Mouse (Mus musculus): ENCODE results near the gene Spata33. TPM values are rescaled to one million over a fixed set of nuclear protein-coding genes. Genes with fewer than 3 reads are reported as not detected.
"Not testable (repeated sequence)": the region's sequence is repeated elsewhere in the genome, so short reads cannot be mapped to it uniquely, and the experiment has no call there.

The Spata33 gene
- polyA plus RNA-seq, 1 experiment from 2014 or later: 3.1 TPM

- ATAC-seq (replicated peaks; ENCODE audit: low FRiP score, low TSS enrichment, low read depth) (no peak), DNase-seq (ENCODE audit: low spot score) (no peak)
- Histone ChIP-seq H3K36me3 (ENCODE audit: control insufficient read depth, insufficient read depth, low read length) (peaks cover 58% of the 10 kb centered on the region), H3K27ac (ENCODE audit: low read depth) (no peak overlapping the region), H3K27me3 (replicated peaks; ENCODE audit: control insufficient read depth, insufficient read depth, low read length) (no peaks in the 10 kb centered on the region), H3K4me2 (ENCODE audit: low read length) (no peak overlapping the region), H3K9me3 (ENCODE audit: control insufficient read depth, low read length) (no peaks in the 10 kb centered on the region), H3K9ac (ENCODE audit: low read length) (no peak overlapping the region), H3K4me3 (ENCODE audit: low read depth, low read length) (no peak overlapping the region), H3K4me1 (replicated peaks; ENCODE audit: control insufficient read depth, insufficient read depth, low read length) (peaks cover 21% of the 10 kb centered on the region)
- 94% methylated on average over 5 of the region's 5 CpGs for WGBS
Measured at GRCm38 (mm10) chr8:123250940-123251339, 38.3 kb downstream of the Spata33 start.

DNA sequence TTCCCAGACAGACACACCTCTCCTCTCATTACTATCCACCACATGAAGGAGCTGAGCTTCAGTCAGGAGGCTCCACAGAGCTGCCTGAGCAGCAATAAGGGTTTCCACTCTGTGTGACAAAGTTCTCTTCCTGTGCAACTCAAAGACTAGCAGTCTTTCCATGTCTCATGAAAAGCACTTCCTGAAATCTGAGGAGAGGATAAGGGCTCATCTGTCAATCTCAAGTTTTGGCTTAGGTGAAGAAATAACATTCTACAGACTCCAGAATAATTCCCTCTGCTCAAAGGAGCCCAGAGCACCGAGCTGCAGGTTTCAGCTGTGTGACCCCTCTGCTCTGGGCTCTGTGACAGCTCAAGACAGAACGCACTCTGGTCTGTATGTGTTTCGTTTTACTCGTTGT, 40.3 kb downstream of the Spata33 start:
- no peaks in the 10 kb centered on the region for H3K27me3 ChIP-seq (replicated peaks; ENCODE audit: control insufficient read depth, insufficient read depth, low read length)
- ATAC-seq (replicated peaks; ENCODE audit: low FRiP score, low TSS enrichment, low read depth): no peak
- H3K4me2 ChIP-seq (ENCODE audit: low read length): peak overlapping the region; percentile 57
- no peaks in the 10 kb centered on the region for H3K9me3 ChIP-seq (ENCODE audit: control insufficient read depth, low read length)
- H3K27ac ChIP-seq (ENCODE audit: low read depth): no peak overlapping the region
- H3K9ac ChIP-seq (ENCODE audit: low read length): peak overlapping the region; percentile 82; the same call in 1 of the 2 replicates
- peaks cover 56% of the 10 kb centered on the region for H3K36me3 ChIP-seq (ENCODE audit: control insufficient read depth, insufficient read depth, low read length)
- peak overlapping the region; percentile 98 for H3K4me3 ChIP-seq (ENCODE audit: low read depth, low read length)
- 53% methylated on average over 4 of the region's 4 CpGs for WGBS
- DNase-seq (ENCODE audit: low spot score): no peak
- peaks cover 21% of the 10 kb centered on the region for H3K4me1 ChIP-seq (replicated peaks; ENCODE audit: control insufficient read depth, insufficient read depth, low read length)

GRCm38 (mm10) chr8:123253451-123254098, 40.9 kb downstream of the Spata33 start:
- peak overlapping the region; percentile 71 for H3K27ac ChIP-seq (ENCODE audit: low read depth)
- DNase-seq (ENCODE audit: low spot score) (no peak), ATAC-seq (replicated peaks; ENCODE audit: low FRiP score, low TSS enrichment, low read depth) (peak; percentile 33)
- H3K9me3 ChIP-seq (ENCODE audit: control insufficient read depth, low read length): no peaks in the 10 kb centered on the region
- H3K4me2 ChIP-seq (ENCODE audit: low read length): peak overlapping the region; percentile 57
- peaks cover 21% of the 10 kb centered on the region for H3K4me1 ChIP-seq (replicated peaks; ENCODE audit: control insufficient read depth, insufficient read depth, low read length)
- 1% methylated on average over 38 of the region's 40 CpGs for WGBS
- H3K27me3 ChIP-seq (replicated peaks; ENCODE audit: control insufficient read depth, insufficient read depth, low read length): no peaks in the 10 kb centered on the region
- peak overlapping the region; percentile 82 for H3K9ac ChIP-seq (ENCODE audit: low read length)
- H3K36me3 ChIP-seq (ENCODE audit: control insufficient read depth, insufficient read depth, low read length): peaks cover 56% of the 10 kb centered on the region
- H3K4me3 ChIP-seq (ENCODE audit: low read depth, low read length): peak overlapping the region; percentile 98

- peak; percentile 94 for ATAC-seq (replicated peaks; ENCODE audit: low FRiP score, low TSS enrichment, low read depth)
- H3K4me3 ChIP-seq (ENCODE audit: low read depth, low read length): peak within 1 kb of the TSS; percentile 98
- H3K4me1 ChIP-seq (replicated peaks; ENCODE audit: control insufficient read depth, insufficient read depth, low read length): peaks cover 21% of the 10 kb centered on the region
- no peaks in the 10 kb centered on the region for H3K9me3 ChIP-seq (ENCODE audit: control insufficient read depth, low read length)
- H3K9ac ChIP-seq (ENCODE audit: low read length): peak within 1 kb of the TSS; percentile 82
- H3K27ac ChIP-seq (ENCODE audit: low read depth): peak within 1 kb of the TSS; percentile 71
- H3K4me2 ChIP-seq (ENCODE audit: low read length): peak within 1 kb of the TSS; percentile 95
- peak; percentile 93 for DNase-seq (ENCODE audit: low spot score)
- H3K36me3 ChIP-seq (ENCODE audit: control insufficient read depth, insufficient read depth, low read length): peaks cover 54% of the 10 kb centered on the region
- no peaks in the 10 kb centered on the region for H3K27me3 ChIP-seq (replicated peaks; ENCODE audit: control insufficient read depth, insufficient read depth, low read length)
- WGBS: under 1% methylated on average over 87 of the region's 99 CpGs
Measured at GRCm38 (mm10) chr8:123254099-123254885, 41.7 kb downstream of the Spata33 start, which contains the start of the genes Zfp276 and Vps9d1. TSS of gene Zfp276 (plus strand) at chr8:123254195. TSS of gene Vps9d1 (minus strand) at chr8:123254348.

DNA sequence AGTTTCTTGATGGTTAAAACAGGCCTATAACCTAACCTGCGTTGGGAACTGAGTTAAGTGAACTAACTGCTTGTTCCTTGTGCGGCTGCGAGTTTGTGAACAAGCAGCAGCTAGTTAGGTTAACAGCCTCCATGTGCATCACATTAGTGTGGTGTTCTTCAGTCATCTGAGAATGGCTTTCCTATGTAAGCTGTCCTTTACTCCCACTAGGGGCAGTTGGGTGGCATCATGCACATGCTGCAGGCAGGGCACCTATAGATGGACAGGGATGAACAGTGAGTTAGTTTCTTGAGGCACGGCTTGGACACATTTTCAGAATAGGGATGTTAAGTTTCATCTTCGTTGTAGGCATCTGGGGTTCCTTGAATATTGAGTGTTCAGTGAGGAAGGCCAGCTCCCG, 42.5 kb downstream of the Spata33 start:
- 61% methylated on average over 6 of the region's 6 CpGs for WGBS
- Histone ChIP-seq H3K27me3 (replicated peaks; ENCODE audit: control insufficient read depth, insufficient read depth, low read length) (no peaks in the 10 kb centered on the region), H3K4me1 (replicated peaks; ENCODE audit: control insufficient read depth, insufficient read depth, low read length) (peaks cover 21% of the 10 kb centered on the region), H3K9ac (ENCODE audit: low read length) (peak overlapping the region; percentile 82), H3K27ac (ENCODE audit: low read depth) (no peak overlapping the region), H3K4me2 (ENCODE audit: low read length) (peak overlapping the region; percentile 95), H3K36me3 (ENCODE audit: control insufficient read depth, insufficient read depth, low read length) (peaks cover 54% of the 10 kb centered on the region), H3K4me3 (ENCODE audit: low read depth, low read length) (peak overlapping the region; percentile 98), H3K9me3 (ENCODE audit: control insufficient read depth, low read length) (no peaks in the 10 kb centered on the region)
- DNase-seq (ENCODE audit: low spot score) (no peak), ATAC-seq (replicated peaks; ENCODE audit: low FRiP score, low TSS enrichment, low read depth) (no peak)

DNA sequence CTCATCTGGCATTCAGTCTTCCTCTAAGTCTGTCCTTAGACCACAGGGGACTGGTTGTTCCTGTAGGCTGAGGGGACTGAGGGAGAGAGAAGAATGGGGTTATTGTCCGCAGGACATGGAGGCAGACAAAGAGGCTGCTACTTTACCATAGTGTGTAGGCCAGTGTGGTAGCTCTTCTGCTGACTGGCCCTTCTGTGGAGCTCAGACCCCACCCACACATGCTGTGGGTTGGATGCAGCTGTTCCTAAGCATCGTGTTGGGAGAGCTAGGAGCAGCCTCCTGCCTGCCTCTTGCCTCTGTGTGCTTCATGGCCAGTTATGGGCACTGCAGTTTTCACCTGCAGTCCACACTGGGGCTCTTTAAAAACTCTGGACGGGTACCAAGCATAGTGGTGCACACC, 44.5 kb downstream of the Spata33 start:
- Histone ChIP-seq H3K36me3 (ENCODE audit: control insufficient read depth, insufficient read depth, low read length) (peaks cover 51% of the 10 kb centered on the region), H3K4me3 (ENCODE audit: low read depth, low read length) (no peak overlapping the region), H3K27me3 (replicated peaks; ENCODE audit: control insufficient read depth, insufficient read depth, low read length) (no peaks in the 10 kb centered on the region), H3K9me3 (ENCODE audit: control insufficient read depth, low read length) (no peaks in the 10 kb centered on the region), H3K4me2 (ENCODE audit: low read length) (no peak overlapping the region), H3K27ac (ENCODE audit: low read depth) (no peak overlapping the region), H3K9ac (ENCODE audit: low read length) (no peak overlapping the region), H3K4me1 (replicated peaks; ENCODE audit: control insufficient read depth, insufficient read depth, low read length) (peaks cover 21% of the 10 kb centered on the region)
- DNase-seq (ENCODE audit: low spot score) (no peak), ATAC-seq (replicated peaks; ENCODE audit: low FRiP score, low TSS enrichment, low read depth) (no peak)
- WGBS: 84% methylated on average over 3 of the region's 3 CpGs

DNA sequence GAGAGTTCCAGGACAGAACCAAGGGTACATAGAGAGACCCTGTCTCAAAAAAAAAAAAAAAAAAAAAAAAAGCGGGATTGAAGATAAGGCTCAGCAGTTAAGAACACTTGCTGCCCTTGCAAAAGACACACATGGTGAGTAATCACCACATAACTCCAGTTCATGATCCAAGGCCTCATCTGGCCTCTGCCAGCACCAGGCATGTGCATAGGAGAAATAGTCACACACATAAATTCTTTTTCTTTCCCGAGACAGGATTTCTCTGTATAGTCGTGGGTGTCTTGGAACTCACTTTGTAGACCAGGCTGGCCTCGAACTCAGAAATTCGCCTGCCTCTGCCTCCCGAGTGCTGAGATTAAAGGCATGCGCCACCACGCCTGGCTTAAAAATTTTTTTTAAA, 45.0 kb downstream of the Spata33 start:
- Histone ChIP-seq H3K4me1 (replicated peaks; ENCODE audit: control insufficient read depth, insufficient read depth, low read length) (peaks cover 18% of the 10 kb centered on the region), H3K36me3 (ENCODE audit: control insufficient read depth, insufficient read depth, low read length) (peaks cover 56% of the 10 kb centered on the region)
- not testable (repeated sequence) for DNase-seq (ENCODE audit: low spot score); H3K4me2 ChIP-seq (ENCODE audit: low read length); H3K27ac ChIP-seq (ENCODE audit: low read depth); H3K9ac ChIP-seq (ENCODE audit: low read length); H3K27me3 ChIP-seq (replicated peaks; ENCODE audit: control insufficient read depth, insufficient read depth, low read length); H3K9me3 ChIP-seq (ENCODE audit: control insufficient read depth, low read length); ATAC-seq (replicated peaks; ENCODE audit: low FRiP score, low TSS enrichment, low read depth); H3K4me3 ChIP-seq (ENCODE audit: low read depth, low read length)
- 89% methylated on average over 8 of the region's 8 CpGs for WGBS

DNA sequence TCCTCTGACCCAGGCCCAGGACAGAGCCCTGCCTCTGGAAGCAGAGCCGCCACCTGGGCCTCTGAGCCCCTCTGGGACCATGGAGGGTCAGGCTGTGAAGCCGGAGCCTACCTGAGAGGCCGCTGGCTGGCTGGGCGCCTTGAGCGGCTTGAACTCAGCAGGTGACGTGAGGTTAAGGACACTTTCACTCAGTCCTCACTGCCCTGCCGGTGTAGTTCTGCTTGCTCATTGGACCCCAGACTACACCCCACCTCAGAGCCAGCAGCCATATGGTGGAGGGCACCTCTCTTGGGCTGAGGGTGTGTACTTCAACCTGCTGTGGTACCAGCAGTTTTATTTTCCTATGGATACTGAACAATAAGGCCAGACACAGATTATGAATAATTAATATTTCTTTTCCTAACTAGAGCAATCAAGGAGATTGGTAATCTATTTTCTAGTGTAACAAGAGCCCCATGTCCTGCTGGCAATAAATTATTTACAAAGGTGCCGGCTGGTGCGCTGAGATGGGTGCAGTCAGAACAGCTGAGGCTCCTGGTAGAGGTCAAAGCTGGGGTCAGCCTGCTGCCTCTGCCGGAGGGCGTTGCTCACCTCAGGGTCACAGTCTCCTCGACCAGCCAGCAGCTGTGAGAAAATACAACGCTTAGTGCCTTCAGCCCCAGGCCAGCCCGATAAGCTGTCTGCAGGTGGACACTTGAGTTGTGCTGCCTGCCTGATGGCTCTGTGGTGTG, 55.5 kb downstream of the Spata33 start:
- Histone ChIP-seq H3K9ac (ENCODE audit: low read length) (no peak overlapping the region), H3K4me2 (ENCODE audit: low read length) (no peak overlapping the region), H3K4me1 (replicated peaks; ENCODE audit: control insufficient read depth, insufficient read depth, low read length) (no peaks in the 10 kb centered on the region), H3K27ac (ENCODE audit: low read depth) (no peak overlapping the region), H3K36me3 (ENCODE audit: control insufficient read depth, insufficient read depth, low read length) (peaks cover 77% of the 10 kb centered on the region), H3K4me3 (ENCODE audit: low read depth, low read length) (no peak overlapping the region), H3K9me3 (ENCODE audit: control insufficient read depth, low read length) (no peaks in the 10 kb centered on the region), H3K27me3 (replicated peaks; ENCODE audit: control insufficient read depth, insufficient read depth, low read length) (no peaks in the 10 kb centered on the region)
- DNase-seq (ENCODE audit: low spot score) (no peak), ATAC-seq (replicated peaks; ENCODE audit: low FRiP score, low TSS enrichment, low read depth) (no peak)
- 70% methylated on average over 14 of the region's 14 CpGs for WGBS
